Mouse (Mus musculus) R1 (cell line): ENCODE measurements around the gene Prss38.

Experiments
- DNase-seq: peaks from one replicate; pipeline ENCODE4 v3.0.0-alpha.2; 2018; ENCODE audit warnings: low read depth, low spot score

The Prss38 gene

GRCm38 (mm10) chr11:59375475-59375874 lies at the start of gene Prss38:
TSS of gene Prss38 (minus strand) at chr11:59375657.
- DNase-seq = peak; percentile 82

GRCm38 (mm10) chr11:59423010-59423588 lies 47.6 kb upstream of the Prss38 start:
- no peak for DNase-seq

DNA sequence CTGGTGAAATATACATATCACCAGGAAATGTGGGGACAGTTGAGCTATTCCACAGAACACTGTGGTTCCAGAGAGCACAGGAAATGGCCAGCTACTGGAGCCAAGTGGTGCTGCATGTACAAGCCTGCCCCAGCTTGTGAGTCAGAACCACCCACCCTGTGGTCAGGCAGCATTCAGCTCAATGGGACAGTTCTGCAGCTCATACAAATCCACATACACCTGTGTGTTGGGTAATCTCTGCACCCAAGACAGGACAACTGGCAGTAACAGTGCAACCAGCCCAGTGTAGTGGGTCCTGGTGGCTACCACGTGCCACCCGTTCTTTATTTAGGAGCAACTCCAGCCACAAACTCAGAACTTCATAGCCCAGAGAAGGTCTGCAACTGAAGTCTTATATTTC lies 46.5 kb upstream of the Prss38 start:
- no peak for DNase-seq

- DNase-seq = no peak
Measured at GRCm38 (mm10) chr11:59421436-59421835, 46.0 kb upstream of the Prss38 start.

- no peak for DNase-seq
Measured at GRCm38 (mm10) chr11:59418708-59419107, 43.3 kb upstream of the Prss38 start.

GRCm38 (mm10) chr11:59412999-59413863 lies 37.8 kb upstream of the Prss38 start:
- no peak for DNase-seq

- DNase-seq = no peak
Measured at GRCm38 (mm10) chr11:59412058-59412457, 36.6 kb upstream of the Prss38 start.

DNA sequence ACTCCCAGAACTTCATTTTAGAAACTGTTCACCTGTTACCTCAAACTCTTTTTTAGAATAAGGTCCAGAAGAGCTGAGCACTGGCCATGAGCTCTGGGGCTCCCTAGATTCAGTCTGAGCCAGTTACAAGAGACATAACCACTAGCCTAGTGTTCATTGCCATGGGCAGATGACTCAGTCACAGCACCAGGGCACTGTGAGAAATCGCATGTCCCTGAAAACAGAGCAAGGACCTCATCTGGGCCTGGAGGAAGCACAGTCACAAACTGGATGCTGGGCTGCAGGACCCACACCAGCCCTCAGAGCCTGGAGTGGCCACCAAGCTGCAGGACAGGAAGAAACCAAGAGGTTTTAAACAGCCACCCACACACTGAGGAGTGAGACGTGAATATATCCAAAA lies 35.4 kb upstream of the Prss38 start:
- no peak for DNase-seq

- DNase-seq = no peak
Measured at GRCm38 (mm10) chr11:59405761-59406160, 30.3 kb upstream of the Prss38 start.

GRCm38 (mm10) chr11:59400876-59401275 lies 25.4 kb upstream of the Prss38 start:
- DNase-seq = no peak

DNA sequence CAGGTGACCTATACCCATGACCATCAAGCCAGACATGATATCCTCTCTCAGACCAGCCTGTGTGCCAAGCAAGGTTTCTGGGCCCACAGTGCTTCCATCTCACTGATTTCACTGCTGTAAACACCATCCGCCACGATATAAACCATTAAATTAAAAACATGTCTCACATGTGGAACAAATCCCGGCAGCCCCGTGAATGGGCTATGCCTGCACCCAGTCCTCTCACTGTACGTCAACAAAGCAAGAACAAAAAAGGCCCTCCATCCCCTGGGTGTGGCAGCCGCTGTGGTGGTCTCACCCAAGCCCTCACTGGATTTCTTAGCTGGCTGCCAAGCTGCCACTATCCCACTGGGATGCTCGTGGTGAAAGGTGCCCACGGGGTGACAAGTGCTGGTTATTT lies 24.4 kb upstream of the Prss38 start:
- DNase-seq = no peak

DNA sequence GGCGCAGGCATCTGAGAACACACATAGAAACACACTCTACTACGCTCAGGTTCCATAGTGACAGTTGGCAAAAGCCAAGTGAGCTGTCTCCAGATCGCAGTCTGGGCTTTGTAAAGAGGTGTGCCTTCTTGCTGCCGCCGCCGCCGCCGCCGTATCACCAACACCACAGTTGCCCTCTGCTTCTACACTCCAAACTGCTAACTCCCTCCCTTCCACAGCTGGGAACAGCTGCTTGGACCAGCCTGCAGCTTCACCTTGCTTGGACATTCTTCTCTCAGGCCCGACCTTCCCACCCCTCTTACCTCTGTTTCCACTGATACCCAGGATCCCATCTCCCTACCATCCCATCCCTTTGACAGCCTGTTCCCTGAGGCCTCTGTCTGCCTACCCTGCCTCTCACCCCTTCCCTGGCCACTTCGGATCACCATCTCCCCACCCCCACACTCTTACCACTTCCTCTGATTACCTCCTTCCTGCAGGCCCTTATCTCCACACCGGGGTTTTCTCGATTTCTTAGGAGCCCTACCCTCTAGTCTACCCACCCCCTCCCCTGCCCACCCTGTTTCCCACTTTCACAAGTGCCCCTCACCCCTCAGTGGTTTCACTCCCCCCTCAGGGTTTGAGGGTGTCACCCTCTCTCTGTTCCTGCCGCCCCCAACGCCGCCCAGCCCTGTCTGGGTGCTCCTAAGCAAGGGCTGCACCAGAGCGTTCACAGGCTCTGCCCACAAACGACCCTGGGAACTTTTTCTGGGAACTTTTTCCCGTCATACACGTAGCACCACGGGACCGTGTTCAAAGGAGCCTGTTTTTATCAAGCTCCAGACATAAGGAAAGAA lies 22.3 kb upstream of the Prss38 start:
- DNase-seq = no peak

GRCm38 (mm10) chr11:59394451-59394850 lies 19.0 kb upstream of the Prss38 start:
- DNase-seq = no peak

DNA sequence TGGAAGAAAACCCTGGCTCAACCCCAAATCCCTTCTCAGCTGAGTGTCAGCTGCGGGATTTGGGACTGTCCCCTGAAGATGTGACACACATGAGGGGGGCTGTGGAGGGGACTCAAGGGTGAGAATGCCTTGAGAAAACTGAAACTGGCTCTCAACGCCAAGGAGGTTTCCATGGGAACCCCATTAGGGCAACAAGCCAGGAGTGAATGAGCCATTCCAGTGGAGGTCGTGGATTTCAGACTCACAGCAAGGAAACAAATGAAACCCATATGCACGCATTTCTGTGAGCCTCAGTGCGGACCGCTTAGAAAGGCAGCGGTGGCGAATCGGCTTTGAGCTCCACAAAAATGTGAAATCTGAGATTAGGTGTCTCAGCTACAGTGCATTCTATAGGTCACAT lies 18.1 kb upstream of the Prss38 start:
- DNase-seq = peak; percentile 39

DNA sequence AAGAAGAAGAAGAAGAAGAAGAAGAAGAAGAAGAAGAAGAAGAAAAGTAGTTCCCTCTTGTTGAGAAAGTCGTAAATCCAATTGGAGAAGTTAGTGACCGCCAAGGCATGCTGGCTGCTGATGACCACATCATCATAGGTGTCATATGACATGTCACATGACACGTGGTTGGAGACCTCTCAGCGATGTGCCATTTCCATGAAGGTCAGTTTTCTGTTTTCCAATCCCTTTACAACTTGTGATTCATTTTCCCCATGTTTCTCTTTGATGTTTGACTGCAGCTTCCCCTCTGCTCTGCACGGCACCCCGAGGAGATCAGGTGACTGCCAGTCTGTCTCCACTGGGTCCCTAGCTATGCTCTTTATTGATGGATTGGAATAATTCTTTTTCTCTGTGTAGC lies 16.8 kb upstream of the Prss38 start:
- no peak for DNase-seq

GRCm38 (mm10) chr11:59390470-59390869 lies 15.0 kb upstream of the Prss38 start:
- no peak for DNase-seq

DNA sequence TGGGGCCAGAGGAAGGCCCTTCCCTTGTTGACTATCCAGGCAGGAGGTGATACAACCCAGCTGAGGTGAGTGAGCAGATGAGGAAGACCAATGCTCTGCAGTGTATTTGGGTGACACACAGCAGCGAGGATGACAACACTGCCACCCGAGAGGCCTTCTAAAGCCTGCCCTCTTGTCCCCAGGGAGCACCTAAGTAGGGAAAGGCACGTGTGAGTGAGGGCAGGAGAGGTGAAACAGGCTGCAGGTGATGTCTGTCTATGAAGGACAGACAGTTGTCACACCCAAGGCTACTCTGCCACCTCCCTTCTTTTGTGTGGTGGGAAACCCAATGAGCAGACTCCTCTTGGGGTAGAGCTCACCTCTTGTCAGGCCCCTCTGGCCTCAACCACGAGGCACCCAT lies 14.2 kb upstream of the Prss38 start:
- no peak for DNase-seq

DNA sequence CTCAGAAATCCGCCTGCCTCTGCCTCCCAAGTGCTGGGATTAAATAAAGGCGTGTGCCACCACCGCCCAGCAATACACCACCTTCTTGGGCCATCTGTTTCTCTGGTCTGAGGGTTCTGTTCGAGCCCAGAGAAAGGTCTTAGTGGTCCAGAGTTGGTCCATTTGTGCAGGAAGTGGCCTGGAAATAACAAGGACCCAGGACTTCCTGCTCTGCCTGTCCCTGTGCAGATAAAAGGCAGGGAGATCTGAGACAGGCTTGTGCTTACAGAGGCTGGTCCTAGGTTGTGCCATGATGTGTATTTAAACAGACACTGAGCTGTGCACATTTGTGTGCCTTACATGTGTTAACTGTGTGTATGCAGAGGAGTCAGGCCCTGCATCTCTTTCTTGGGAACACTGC lies 13.3 kb upstream of the Prss38 start:
- DNase-seq = no peak

DNA sequence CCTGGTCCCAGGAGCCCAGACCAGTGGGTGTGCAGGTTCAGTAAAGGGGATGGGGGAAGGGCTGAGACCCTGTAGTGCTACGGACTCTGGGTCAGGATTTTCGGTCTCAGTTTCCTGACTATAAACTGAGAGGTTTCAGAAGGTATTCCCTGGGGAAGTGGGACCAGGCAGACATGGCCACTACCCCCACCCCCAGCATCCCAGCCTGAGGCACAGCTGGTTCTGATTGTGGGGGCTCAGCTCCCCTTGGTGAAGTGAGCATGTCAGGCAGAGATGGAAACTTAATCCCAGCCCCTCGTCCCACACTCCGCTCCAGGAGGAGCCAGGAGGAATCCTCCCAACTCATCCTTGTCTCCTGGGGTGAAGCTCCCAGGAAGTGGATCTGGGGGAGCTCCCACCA lies 12.0 kb upstream of the Prss38 start:
- DNase-seq = no peak

DNA sequence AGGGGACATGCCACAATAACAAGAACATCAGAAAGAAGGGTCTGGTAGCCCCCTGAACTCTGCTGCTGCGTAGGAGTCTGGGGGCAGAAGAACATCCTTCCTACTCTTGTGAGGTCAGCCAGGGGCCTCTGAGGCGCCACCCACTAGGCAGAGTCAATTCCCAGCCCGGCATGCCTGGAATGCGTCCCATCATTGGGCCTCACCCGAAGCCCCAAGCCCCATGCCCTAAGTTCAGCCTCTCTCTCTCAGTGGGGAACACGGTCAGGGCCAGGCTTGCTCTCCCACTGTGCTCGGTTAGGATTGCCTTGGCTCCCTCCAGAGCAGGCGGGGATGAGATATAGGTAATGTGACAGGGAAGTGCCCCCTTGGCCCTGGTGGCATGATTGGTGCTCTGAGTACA lies 9.7 kb upstream of the Prss38 start:
- peak; percentile 86 for DNase-seq

- DNase-seq = peak; percentile 12
Measured at GRCm38 (mm10) chr11:59384441-59384959, 9.0 kb upstream of the Prss38 start.

DNA sequence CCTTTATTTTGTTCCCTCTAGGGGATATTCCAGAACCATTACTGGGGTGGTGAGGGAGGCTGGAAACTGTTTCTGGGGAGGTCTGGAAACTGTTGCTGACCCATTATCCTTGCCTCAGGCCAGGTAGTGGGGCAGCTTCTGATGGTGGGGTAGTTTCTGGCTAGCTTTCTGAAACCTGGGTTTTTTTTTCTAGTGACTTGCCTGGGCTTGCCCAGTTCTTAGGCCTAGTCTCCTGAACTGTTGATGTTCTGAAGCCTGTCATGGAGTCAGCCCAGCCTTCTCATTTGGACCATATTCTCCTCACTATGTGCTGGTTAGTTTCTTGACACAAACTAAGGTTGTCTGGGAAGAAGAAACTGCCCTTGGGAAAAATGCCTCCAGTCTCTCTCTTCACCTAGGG lies 4.1 kb upstream of the Prss38 start:
- no peak for DNase-seq
